Mouse (Mus musculus): ENCODE results near the gene Ano1.
A peak's percentile ranks its signal among the peaks of the same experiment; 100 is the strongest.

DNA sequence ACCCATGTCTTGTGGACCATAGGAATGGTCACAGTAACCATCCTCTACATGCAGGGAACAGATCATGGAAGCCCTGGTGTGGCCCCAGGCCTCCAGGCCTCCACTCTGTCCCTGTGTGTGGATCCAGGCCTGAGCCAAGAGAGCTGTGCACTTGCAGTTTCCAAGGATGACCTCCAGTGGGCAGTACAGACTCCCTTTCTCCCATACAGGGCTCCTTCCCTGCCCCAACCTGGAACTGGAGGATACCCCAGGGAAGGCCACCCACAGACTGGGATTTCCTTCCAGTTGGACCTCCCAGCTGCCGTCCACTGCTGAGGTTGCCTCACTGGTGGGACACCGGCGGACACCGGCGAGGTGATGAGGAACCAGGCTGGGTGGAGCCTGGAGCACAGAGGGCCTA lies 29.6 kb upstream of the Ano1 start:
- TF ChIP-seq ZNF384 (IDR thresholded peaks at IDR 0.05; ENCODE audit: low read depth, low read length) (no peak), ZC3H11A (IDR thresholded peaks at IDR 0.05; ENCODE audit: borderline replicate concordance, low read depth, low read length) (peak; percentile 81), MAFK (IDR thresholded peaks at IDR 0.05; ENCODE audit: insufficient read depth, low read depth, low read length) (no peak)
